In the genomic region with DNA sequence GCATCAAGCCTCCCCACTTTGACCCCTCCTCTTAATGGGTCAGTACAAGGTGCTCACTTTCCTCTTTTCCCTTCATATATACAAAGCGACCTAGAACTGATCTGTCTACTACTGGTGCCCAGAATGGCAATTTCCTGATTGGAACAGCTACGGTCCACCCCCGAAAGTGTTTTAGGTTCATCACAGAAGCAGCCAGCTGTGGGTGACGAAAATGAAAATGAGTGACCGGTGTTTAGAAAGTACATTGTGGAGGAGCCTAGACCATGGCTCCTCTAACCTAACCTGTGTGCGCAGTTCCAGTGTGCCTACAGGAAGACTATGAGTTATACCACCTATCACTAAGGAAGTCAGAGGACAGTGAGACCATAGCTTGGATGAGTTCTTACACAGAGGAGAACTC, we compare ENCODE assay signal across 32 mouse cellular contexts.
"Had no signal": no experiment of that assay in that cellular context is flagged by ENCODE, and none has a peak within 500 bp of the region (broad histone marks: within the 10 kb centered on the region; RNA-seq: fewer than 3 reads in every experiment).

No protein-coding gene starts in this region.

- DNase-seq: heart, postnatal 10 days; heart, postnatal 14 days; heart, postnatal 36 days; heart, postnatal 4 days; kidney, adult 11 months; kidney, adult 18-20 months; kidney, adult 2 months; kidney, adult 8-10 months; kidney, adult 9 months; kidney, postnatal 10 days; kidney, postnatal 14 days; kidney, postnatal 25 days; kidney, postnatal 36 days; kidney, postnatal 4 days; layer of hippocampus, adult 9-11 months had no signal

- H3K4me2 ChIP-seq: heart, embryonic 11.5 days; heart, embryonic 12.5 days; heart, embryonic 13.5 days; heart, embryonic 15.5 days; hindbrain, embryonic 12.5 days; hindbrain, embryonic 13.5 days; hindbrain, embryonic 14.5 days; hindbrain, embryonic 15.5 days; intestine, embryonic 15.5 days; kidney, embryonic 15.5 days had no signal

- H3K4me1 ChIP-seq: heart, embryonic 12.5 days; heart, embryonic 13.5 days; heart, embryonic 15.5 days; hindbrain, embryonic 10.5 days; hindbrain, embryonic 12.5 days; hindbrain, embryonic 13.5 days; hindbrain, embryonic 15.5 days; intestine, embryonic 15.5 days; kidney, embryonic 15.5 days had no signal

- H3K27ac ChIP-seq: heart, embryonic 13.5 days; heart, embryonic 15.5 days; hindbrain, embryonic 10.5 days; hindbrain, embryonic 12.5 days; hindbrain, embryonic 13.5 days; hindbrain, embryonic 14.5 days; hindbrain, embryonic 15.5 days; hindbrain, postnatal 0 days; intestine, embryonic 15.5 days; kidney, embryonic 15.5 days; kidney, postnatal 0 days; left cerebral cortex, adult 2 months had no signal

- H3K27me3 ChIP-seq: heart, embryonic 12.5 days; heart, embryonic 13.5 days; heart, embryonic 15.5 days; hindbrain, embryonic 12.5 days; hindbrain, embryonic 13.5 days; hindbrain, embryonic 15.5 days; intestine, embryonic 15.5 days; kidney, embryonic 15.5 days had no signal

- H3K36me3 ChIP-seq: heart, embryonic 12.5 days; heart, embryonic 13.5 days; heart, embryonic 15.5 days; hindbrain, embryonic 10.5 days; hindbrain, embryonic 12.5 days; hindbrain, embryonic 13.5 days; hindbrain, embryonic 15.5 days; intestine, embryonic 15.5 days; kidney, embryonic 15.5 days had no signal

- ATAC-seq: hindbrain, embryonic 16.5 days; hindbrain, postnatal 0 days; intestine, embryonic 15.5 days; intestine, embryonic 16.5 days; intestine, postnatal 0 days had no signal

- H3K4me3 ChIP-seq: heart, embryonic 12.5 days; heart, embryonic 13.5 days; heart, embryonic 15.5 days; hindbrain, embryonic 10.5 days; hindbrain, embryonic 12.5 days; hindbrain, embryonic 13.5 days; hindbrain, embryonic 15.5 days; intestine, embryonic 15.5 days; kidney, embryonic 15.5 days; left cerebral cortex, adult 2 months had no signal

- H3K9me3 ChIP-seq: heart, embryonic 12.5 days; heart, embryonic 13.5 days; heart, embryonic 15.5 days; hindbrain, embryonic 10.5 days; hindbrain, embryonic 12.5 days; hindbrain, embryonic 13.5 days; hindbrain, embryonic 15.5 days; intestine, embryonic 15.5 days; kidney, embryonic 15.5 days had no signal

- H3K9ac ChIP-seq: heart, embryonic 12.5 days; heart, embryonic 13.5 days; heart, embryonic 15.5 days; hindbrain, embryonic 12.5 days; hindbrain, embryonic 13.5 days; hindbrain, embryonic 14.5 days; hindbrain, embryonic 15.5 days; intestine, embryonic 15.5 days; kidney, embryonic 15.5 days had no signal
